Mouse (Mus musculus): ENCODE measurements around the gene Dvl3.

Dvl3 gene

DNA sequence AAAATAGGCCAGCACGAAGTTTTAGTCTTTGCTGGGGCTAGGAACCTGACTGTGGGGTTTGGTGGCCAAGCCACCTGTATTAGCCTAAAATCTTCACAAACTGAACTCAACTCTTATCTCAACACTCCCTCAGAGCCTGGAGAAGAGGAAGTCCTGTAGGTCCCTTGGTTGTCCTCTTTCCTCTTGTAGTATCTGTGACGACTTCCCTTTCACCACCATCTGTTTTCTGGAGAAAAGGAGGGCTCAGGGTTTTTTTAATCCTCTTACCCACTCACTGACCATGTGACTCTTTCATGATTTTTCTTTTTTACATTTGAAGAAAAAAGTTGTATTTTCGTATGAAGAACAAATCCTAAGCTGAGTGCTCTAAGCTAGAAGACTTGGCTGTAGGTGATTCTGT is 22.9 kb downstream of the Dvl3 start:
- no peak for DNase-seq (ENCODE audit: low read depth, low spot score)

DNA sequence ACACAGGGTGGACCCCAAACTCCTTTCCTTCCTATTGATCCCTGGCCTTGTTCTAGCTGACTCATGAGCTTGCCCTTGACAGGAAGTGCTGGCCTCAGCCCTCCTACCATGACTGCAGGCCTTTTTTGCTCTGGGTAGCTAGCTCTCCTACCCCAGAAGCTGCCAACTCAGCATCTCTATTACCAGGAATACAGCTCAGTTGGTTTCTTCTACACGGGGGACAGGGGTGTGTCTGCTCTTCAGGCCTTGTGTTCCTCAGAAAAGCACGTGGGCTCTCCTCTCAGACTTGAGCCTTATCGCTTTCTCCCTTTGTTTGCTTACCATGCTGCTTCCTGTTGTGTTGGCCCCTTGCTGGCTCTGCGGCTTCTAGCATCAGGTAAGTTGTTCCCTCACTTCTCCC is 23.7 kb downstream of the Dvl3 start:
- no peak for DNase-seq (ENCODE audit: low read depth, low spot score)

- DNase-seq (ENCODE audit: low read depth, low spot score), result no peak
These were observed 28.9 kb downstream of the Dvl3 start for GRCm38 (mm10) chr16:20545696-20546095.

DNA sequence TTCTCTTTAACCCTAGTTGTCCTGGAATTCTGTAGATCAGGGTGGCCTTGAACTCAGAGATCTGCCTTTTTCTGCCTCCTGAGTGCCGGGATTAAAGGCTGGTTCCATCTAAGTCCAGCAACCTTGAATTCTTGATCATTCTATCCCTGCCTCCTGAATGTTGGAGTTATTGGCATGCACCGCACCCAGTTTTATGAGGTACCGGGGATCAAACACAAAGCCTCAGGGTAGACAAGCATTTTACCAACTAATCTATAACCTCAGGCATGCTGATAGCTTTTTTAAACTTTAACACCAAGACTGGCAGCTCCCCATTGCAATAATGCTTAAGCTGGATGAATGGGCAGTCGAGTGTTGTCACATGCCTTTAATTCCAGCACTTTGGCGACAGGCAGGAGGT is 30.6 kb downstream of the Dvl3 start:
- peak; percentile 61 for DNase-seq (ENCODE audit: low read depth, low spot score)

DNA sequence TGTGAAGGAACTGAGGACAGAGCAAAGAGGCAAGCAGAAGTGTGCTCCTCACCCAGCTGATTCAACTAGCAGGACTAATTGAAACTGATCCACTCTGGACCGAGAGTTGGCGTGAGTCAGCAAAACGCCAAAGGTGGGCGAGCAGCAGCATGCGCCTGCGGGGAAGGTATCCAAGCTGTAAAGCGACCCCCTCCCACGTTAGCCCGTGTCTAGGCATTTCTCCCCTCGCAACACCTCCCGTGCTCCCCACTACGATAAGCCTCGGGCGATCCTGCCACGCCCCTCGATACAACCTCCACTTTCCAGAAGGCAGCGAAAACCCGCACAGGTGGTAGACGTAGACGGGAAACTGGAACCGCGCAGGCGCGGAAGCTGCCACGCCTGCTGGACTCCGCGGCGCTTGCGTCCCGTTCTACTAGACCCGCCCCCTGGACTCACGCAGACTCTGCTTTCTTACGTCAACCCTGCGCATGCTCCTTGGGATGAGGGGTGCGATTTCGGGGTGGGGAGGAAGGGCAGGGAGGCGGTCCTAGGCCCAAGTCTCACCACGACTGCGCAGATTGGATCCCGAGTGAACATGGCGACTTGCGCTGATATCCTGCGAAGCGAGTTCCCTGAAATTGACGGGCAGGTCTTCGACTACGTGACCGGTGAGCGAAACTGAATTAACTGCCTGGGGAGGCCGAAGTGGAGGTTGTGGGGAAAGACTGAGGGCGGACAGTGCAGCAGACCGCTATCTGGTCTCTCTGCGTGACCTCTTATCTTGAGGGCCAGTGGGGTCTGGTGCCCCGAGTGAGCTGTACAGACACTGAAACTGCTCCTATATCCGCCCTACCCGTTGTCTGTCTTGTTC is 31.5 kb downstream of the Dvl3 start, which contains the start of gene Abcf3:
Gene Abcf3, plus strand, starts transcription at position 482 of the 853 bp plus-strand sequence.
- peak; percentile 100 for DNase-seq (ENCODE audit: low read depth, low spot score)

GRCm38 (mm10) chr16:20549161-20549560 is 32.4 kb downstream of the Dvl3 start:
- DNase-seq (ENCODE audit: low read depth, low spot score), result no peak

- no peak for DNase-seq (ENCODE audit: low read depth, low spot score)
These were observed 34.9 kb downstream of the Dvl3 start for GRCm38 (mm10) chr16:20551691-20552090.

DNA sequence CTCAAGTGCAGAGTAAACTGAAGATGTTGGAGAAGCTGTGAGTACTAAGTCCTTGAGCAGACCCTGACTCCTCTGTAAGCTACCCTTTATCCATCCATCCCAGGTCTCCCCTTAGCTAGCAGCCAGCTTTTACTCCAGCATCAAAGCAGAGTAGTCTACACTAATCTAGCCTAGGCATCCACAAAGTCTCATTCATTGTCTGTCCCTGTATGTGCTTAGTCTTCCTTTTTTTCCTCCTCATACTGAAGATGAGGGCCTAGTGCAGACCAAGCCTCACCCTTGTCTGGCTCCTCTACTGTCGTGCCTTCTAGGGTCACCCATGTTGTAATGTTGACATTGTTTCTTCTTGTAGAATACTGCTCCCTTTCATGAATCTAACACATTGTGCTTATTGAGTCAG is 35.8 kb downstream of the Dvl3 start:
- DNase-seq (ENCODE audit: low read depth, low spot score), result no peak

DNA sequence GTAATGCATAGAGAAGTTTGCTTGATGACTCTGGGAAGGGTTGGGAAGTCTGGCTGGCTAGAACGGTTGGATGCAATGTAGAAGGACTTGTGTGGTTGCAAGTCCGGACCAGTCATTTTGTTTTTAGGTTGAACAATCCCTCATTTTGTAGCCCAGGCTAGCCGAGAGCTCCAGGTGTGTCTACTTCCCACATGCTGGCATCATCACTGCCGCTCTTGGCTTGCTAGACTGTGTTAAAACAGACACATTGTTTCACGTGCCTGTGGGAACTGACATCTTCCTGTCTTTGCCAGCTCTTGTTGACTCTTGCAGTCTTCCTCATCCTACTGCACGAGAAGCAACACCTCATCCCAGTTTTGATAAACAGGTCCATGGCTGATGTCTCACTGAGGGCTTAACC is 38.2 kb downstream of the Dvl3 start:
- DNase-seq (ENCODE audit: low read depth, low spot score), result no peak

DNA sequence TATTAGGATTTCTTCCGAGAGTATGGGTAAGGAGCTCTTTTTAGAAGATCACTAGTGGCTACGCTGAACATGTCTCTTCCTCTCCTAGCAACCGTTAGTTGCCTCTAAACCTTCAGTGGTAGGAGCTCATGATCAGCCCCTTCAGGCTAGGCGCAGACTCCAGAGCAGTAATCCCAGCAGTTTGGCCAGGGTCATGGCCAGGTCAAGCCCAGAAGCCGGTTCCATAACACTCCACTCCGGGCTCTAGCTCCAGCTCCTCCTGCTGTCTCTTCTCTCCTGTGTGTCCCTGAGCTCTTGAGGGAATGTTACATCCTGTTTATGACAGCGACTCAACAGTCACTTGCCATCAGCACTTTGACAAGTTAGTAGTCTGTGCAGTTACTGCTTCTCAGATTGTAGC is 40.6 kb downstream of the Dvl3 start:
- peak; percentile 55 for DNase-seq (ENCODE audit: low read depth, low spot score)

DNA sequence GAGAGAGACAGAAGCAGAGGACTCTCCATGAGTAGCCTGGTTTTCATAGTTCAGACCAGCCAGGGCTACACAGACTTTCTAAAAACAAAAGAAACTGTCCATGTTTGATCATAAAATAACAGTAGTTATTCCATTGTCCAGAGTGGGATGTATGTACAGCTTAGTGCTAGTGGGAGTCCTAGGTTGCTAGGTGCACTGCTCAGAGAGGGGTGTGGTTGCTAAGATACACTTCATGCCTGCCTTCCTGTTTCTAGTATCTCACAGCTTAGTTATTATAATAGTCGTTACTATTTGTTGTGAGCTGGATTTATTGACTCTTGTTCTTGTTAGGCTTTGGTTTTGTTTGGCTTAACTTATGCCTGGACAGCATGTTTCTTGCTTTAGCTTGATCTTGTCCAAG is 48.3 kb downstream of the Dvl3 start:
- no peak for DNase-seq (ENCODE audit: low read depth, low spot score)

Measured in ZHBTc4 (cell line).